12 mouse cellular contexts compared by ENCODE assay signal in the genomic region with DNA sequence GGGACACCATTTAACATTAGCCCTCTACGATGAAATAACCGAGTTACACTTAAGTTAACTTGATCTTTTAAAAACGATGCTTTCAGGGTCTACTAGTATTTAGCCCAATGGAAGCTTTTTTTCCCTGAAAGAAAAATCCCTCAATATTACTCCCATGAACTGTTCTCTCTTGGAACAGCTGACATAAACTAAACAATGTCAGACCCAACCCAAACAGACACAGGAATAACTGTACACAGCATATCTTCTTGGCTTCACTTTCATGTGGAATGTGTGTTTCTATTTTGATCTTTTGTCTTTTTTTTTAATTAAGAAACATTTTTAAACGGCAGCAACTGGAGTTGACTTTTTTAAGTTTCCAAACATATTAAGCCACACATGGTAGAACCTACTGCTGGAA.
"Had no signal": no experiment of that assay in that cellular context is flagged by ENCODE, and none has a peak within 500 bp of the region (broad histone marks: within the 10 kb centered on the region; RNA-seq: fewer than 3 reads in every experiment).

No protein-coding gene starts in this region.

- H3K36me3 ChIP-seq: limb, embryonic 15.5 days; midbrain, embryonic 15.5 days; neural tube, embryonic 12.5 days had no signal

- H3K4me2 ChIP-seq: limb, embryonic 15.5 days; midbrain, embryonic 11.5 days; midbrain, embryonic 15.5 days had no signal

- DNase-seq: kidney, adult 18-20 months; kidney, postnatal 10 days; lung, postnatal 10 days; thymus, adult 2 months; thymus, postnatal 25 days had no signal

- H3K9ac ChIP-seq: limb, embryonic 15.5 days; midbrain, embryonic 15.5 days; neural tube, embryonic 12.5 days had no signal

- ATAC-seq: hindbrain, postnatal 0 days; midbrain, embryonic 15.5 days had no signal

- H3K27me3 ChIP-seq: limb, embryonic 15.5 days; megakaryocyte, embryonic 14.5 days; midbrain, embryonic 15.5 days; neural tube, embryonic 12.5 days had no signal

- H3K27ac ChIP-seq: hindbrain, postnatal 0 days; limb, embryonic 15.5 days; macrophage; midbrain, embryonic 15.5 days; neural tube, embryonic 12.5 days had no signal

- H3K4me3 ChIP-seq: limb, embryonic 15.5 days; midbrain, embryonic 15.5 days; neural tube, embryonic 12.5 days had no signal

- H3K4me1 ChIP-seq: limb, embryonic 15.5 days had no signal

- H3K9me3 ChIP-seq: limb, embryonic 15.5 days; megakaryocyte, embryonic 14.5 days; midbrain, embryonic 15.5 days; neural tube, embryonic 12.5 days had no signal
